Mouse (Mus musculus) kidney, adult 2 months (tissue): Measurements from ENCODE around the gene Prss29.

ENCODE experiments used
- CTCF ChIP-seq: fragments of 200-500 bp; conservative IDR thresholded peaks from 2 replicates; pipeline ENCODE4 v1.5.1; 2011; ENCODE audit warnings: low read depth, mild to moderate bottlenecking, control low read depth, low read length, moderate library complexity, mixed read lengths; ENCODE audit not compliant: insufficient read depth, insufficient read length
- POLR2A ChIP-seq: fragments of 200-500 bp; IDR thresholded peaks from one replicate; pipeline ENCODE4 v1.6.1; 2011; ENCODE audit warnings: low read depth, low read length, control low read depth

DNA sequence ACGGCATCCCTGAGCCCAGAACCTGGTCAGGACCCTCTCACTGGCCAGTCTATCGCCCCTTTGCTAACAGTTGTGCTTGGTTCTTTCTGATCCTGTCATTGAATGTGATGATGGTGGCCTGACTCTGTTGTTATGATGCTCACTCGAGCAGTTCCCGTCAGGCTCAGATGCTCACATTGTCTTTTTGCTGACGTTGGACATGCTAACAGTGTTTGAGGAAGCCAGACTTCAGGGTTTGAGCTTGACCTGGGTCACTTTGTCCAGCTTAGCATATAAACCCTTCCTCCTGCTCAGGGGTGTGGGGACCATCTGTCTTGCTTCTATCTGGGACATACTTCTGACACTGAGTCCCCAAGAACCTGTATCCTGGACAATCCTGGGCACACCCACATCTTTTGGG, at the start of gene Prss29:
- TF ChIP-seq CTCF (no peak), POLR2A (no peak)
